Mouse (Mus musculus): Measurements from ENCODE around the gene Slc9a3.

Slc9a3 gene

DNA sequence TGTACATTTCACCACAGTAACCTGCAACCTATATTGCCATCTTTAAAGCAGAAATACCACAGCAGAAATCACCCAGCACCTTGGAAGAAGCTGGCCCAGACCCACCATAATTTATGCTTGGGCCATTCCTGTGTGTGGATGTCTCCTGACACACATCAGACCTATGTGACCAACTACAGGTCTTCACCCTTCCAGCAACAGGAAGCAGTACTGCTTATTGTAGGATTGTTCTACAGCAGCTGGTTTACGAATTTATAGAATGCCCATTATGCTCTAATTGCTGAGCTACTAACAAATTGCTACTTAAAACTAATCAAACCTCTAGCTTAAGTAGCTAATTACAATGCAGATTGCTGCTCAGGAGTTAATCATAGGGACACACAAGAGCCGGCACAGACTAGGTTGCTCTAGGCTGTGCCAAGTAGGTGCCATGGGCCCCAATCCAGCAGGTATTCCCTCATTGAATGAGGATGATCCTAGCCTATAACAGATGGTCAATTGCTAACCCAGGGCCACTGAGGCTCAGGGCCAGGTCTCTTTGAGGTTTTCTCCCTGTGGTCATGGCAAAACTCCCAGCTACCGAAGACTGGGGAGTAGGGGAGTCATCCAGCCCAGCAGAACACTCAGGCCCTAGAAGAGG is 24.8 kb downstream of the Slc9a3 start:
- DNase-seq, result no peak

DNA sequence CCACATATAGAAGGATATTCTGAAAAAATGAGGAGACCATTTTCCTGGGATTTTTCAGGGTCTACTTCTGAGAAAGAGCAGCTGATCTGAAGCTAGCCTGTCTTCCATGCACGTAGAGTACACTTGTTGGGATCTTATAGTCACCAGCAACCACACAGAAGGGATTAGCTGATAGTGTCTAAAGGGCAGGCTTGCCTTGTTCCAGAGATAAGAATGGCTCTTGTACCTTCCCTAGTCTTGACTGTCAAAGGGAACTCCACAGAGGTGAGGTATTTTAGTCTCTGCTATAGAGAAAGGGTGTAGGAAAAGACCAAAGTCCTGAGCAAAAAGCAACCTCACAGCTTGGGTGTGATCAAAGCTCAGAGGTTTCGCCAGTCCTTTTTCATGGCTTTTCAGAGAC is 26.1 kb downstream of the Slc9a3 start:
- no peak for DNase-seq

DNA sequence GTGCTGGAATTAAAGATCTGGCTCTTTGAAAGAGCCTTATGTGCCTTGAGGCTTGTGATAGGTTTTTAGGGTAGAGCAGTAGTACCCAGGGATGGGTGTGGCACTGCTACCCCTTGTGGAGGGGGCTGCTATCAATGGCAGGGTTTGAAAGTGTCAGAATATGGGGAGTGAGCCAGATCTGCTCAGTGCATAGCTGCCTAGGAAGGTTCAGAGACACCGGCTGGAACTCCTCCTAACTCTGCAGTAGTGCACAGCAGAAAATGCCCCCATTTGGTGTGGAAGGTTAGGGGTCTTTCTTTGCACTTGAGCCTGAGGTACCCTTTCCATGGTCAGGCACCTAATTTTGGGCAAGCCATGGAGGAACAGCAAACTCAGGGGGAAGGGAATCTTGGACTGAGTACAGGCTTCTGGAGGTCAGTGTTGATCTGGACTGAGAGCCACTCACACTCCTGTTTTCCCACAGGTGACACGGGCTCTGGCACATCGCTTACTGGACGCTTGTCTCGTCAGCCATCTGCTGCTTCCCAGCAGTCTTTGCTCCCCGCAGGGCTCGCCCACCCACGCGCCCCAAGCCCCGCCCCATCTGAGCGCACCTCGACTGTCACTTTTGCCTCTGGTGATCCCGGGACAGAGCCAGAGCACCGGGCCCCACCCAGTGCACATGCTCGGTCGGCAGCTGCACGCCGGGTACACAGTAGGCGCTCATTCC is 45.2 kb downstream of the Slc9a3 start:
- peak; percentile 49 for DNase-seq

- no peak for DNase-seq
These were observed 45.8 kb downstream of the Slc9a3 start for GRCm38 (mm10) chr13:74167057-74167413.

DNA sequence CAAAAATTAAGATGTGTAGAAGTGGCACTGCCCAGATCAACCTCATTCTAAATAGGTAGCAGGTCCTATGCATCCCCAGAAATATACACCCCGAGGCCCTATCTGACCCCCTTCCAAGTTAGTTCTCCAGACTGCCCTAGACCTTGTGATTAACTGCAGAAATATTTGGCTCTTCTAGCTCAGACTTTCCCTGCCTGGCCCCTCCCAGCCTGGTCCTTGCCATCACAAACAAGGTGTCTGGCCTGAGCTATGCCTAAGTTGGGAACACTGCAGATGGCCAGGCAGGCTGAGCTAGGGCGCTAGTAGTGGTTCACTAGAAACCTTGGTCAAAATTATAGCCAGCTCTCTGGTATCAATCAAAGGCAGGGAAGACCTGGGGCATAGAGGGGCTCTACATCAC is 46.2 kb downstream of the Slc9a3 start:
- DNase-seq, result peak; percentile 13

DNA sequence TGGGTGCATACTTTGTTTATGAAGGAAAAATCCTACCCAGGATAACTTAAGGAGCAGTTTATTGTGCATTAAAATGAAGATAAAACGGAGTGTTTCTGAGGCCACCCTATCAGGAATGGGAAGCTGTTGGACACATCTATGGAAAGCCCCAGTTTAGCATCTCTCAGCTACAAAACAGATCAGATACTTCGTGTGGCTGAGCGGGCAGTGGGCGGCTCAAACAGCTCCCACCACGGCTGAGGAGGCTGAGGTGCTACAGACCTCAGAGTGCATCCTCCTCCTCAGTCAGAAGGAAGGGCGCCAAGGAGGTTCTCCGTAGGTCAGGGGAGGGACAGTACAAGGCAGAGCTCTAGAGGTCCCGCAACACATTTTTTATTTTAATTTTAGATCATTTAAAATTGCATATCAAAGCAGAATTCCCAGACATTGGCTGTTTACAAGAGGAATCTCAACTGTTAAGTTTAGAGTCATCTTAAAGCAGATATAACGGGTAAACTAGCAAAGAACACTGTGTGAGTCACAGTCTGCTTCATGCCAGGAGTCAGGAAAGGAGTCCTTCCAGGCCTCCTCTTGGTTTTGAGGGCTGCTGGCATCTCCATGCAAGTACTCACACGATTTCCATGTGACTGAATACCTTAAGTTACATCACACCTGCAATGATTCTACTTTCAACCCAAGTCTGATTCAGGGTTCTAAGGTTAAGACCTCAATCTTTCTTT is 48.3 kb downstream of the Slc9a3 start:
- DNase-seq, result no peak

DNA sequence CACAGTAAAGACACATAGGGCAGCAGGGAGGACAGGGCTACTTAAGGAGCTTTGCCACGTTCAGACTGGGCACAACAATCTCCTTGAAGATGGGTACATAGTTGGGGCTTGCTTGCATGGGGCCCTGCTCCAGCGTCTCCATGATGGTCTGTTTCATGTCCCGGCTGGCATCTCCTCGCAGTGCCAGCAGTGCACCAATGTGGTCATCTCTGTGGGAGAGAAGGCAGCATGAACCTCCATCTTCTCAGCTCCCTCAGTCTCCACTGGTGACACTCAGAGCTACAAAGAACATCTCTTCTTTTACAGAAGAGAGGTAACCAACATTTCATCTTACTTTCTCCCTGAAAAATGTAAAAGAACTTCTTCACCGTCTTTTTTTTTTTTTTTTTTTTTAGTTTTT is 50.8 kb downstream of the Slc9a3 start:
- no peak for DNase-seq

GRCm38 (mm10) chr13:74183011-74183695 is 61.9 kb downstream of the Slc9a3 start:
- no peak for DNase-seq

DNA sequence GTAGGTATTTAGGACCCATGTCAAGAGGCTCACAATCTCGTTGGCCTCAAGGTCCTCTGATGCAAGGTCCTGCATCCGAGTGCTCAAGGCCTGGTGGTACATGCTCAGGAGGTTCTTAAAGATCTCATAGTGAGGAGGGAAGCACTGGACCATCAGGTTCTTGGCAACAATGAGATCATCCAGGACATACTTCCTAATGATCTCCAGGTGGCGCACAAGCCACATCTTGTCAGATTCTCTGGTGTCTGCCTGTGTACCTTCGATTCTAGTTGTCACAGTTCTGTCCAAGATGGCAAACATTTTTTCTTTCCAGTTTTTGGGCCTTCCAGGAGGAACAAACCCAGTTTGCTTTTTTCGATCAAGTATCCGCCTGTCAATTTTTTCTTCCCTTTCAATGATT is 71.4 kb downstream of the Slc9a3 start:
- DNase-seq, result peak; percentile 16

GRCm38 (mm10) chr13:74196451-74196850 is 75.2 kb downstream of the Slc9a3 start:
- DNase-seq, result no peak

- peak; percentile 92 for DNase-seq
These were observed 87.2 kb downstream of the Slc9a3 start, which contains the start of gene Exoc3 for GRCm38 (mm10) chr13:74208317-74208985. Gene Exoc3 (minus strand): TSS chr13:74208732.

DNA sequence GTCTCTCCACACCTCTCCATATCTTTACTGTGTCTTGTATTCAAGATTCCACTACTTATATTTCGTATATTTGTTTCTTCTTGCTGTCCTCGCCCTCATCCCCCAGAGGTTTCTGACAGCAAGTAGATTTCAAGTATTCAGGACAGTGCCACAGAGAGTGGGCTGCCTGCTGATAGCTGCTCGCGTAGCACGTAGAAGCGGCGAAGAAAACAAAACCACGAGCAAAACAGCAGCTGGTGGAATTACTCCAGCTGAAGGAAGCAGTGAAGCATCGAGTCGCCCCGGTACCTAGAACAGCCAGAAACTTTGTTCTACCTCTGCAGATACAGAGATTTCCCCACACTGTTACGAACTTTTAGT is 87.7 kb downstream of the Slc9a3 start:
- DNase-seq, result no peak

- no peak for DNase-seq
These were observed 97.2 kb downstream of the Slc9a3 start for GRCm38 (mm10) chr13:74218441-74218840.

All from lung, postnatal 36 days (tissue).